Mouse (Mus musculus): ENCODE measurements around the gene Rplp2. TPM values are rescaled to one million over a fixed set of nuclear protein-coding genes. Genes with fewer than 3 reads are reported as not detected.

Gene Rplp2
- polyA plus RNA-seq, 1 experiment from 2014 or later, result 1,138 TPM

GRCm38 (mm10) chr7:141420030-141420702 is 27.0 kb upstream of the Rplp2 start:
- H3K27me3 ChIP-seq (ENCODE audit: low read depth, poor library complexity, severe bottlenecking), result no peaks in the 10 kb centered on the region
- no peaks in the 10 kb centered on the region for H3K36me3 ChIP-seq
- no peak overlapping the region for H3K4me3 ChIP-seq
- WGBS, result 83% methylated on average over 9 of the region's 9 CpGs
- DNase-seq (ENCODE audit: low spot score), result no peak
- no peaks in the 10 kb centered on the region for H3K4me1 ChIP-seq
- no peak overlapping the region for H3K27ac ChIP-seq
- H3K9me3 ChIP-seq (replicated peaks), result no peaks in the 10 kb centered on the region

- no peak for DNase-seq (ENCODE audit: low spot score)
- no peak overlapping the region for H3K27ac ChIP-seq
- peaks cover 14% of the 10 kb centered on the region for H3K4me1 ChIP-seq
- WGBS, result 83% methylated on average over 4 of the region's 4 CpGs
- no peaks in the 10 kb centered on the region for H3K9me3 ChIP-seq (replicated peaks)
- H3K27me3 ChIP-seq (ENCODE audit: low read depth, poor library complexity, severe bottlenecking), result no peaks in the 10 kb centered on the region
- H3K4me3 ChIP-seq, result no peak overlapping the region
- no peaks in the 10 kb centered on the region for H3K36me3 ChIP-seq
Observed at GRCm38 (mm10) chr7:141423811-141424210, 23.4 kb upstream of the Rplp2 start.

GRCm38 (mm10) chr7:141426948-141427730 is 20.0 kb upstream of the Rplp2 start:
- no peak overlapping the region for H3K27ac ChIP-seq
- H3K9me3 ChIP-seq (replicated peaks), result no peaks in the 10 kb centered on the region
- H3K27me3 ChIP-seq (ENCODE audit: low read depth, poor library complexity, severe bottlenecking), result no peaks in the 10 kb centered on the region
- WGBS, result 84% methylated on average over 12 of the region's 12 CpGs
- H3K36me3 ChIP-seq, result peaks cover 22% of the 10 kb centered on the region
- peaks cover 30% of the 10 kb centered on the region for H3K4me1 ChIP-seq
- no peak overlapping the region for H3K4me3 ChIP-seq
- no peak for DNase-seq (ENCODE audit: low spot score)

GRCm38 (mm10) chr7:141428701-141429100 is 18.5 kb upstream of the Rplp2 start:
- Histone ChIP-seq H3K27me3 (ENCODE audit: low read depth, poor library complexity, severe bottlenecking) (no peaks in the 10 kb centered on the region), H3K4me3 (peak overlapping the region; percentile 52), H3K9me3 (replicated peaks) (no peaks in the 10 kb centered on the region), H3K4me1 (peaks cover 45% of the 10 kb centered on the region), H3K27ac (no peak overlapping the region), H3K36me3 (peaks cover 37% of the 10 kb centered on the region)
- no peak for DNase-seq (ENCODE audit: low spot score)
- WGBS, result 44% methylated on average over 5 of the region's 5 CpGs

GRCm38 (mm10) chr7:141429310-141429709 is 17.9 kb upstream of the Rplp2 start, which contains the start of gene Cend1:
TSS of gene Cend1 (minus strand) at chr7:141429491.
- peak within 1 kb of the TSS; percentile 46 for H3K27ac ChIP-seq

GRCm38 (mm10) chr7:141429840-141430584 is 17.2 kb upstream of the Rplp2 start:
- H3K4me1 ChIP-seq, result peaks cover 58% of the 10 kb centered on the region
- 59% methylated on average over 9 of the region's 9 CpGs for WGBS
- peak overlapping the region; percentile 11; the same call in 1 of the 2 replicates for H3K27ac ChIP-seq
- DNase-seq (ENCODE audit: low spot score), result peak; percentile 28
- peaks cover 42% of the 10 kb centered on the region for H3K36me3 ChIP-seq
- no peaks in the 10 kb centered on the region for H3K9me3 ChIP-seq (replicated peaks)
- H3K27me3 ChIP-seq (ENCODE audit: low read depth, poor library complexity, severe bottlenecking), result no peaks in the 10 kb centered on the region
- H3K4me3 ChIP-seq, result peak overlapping the region; percentile 52

More at GRCm38 (mm10) chr7:141429310-141429709, 17.9 kb upstream of the Rplp2 start, which contains the start of gene Cend1:
- peaks cover 51% of the 10 kb centered on the region for H3K4me1 ChIP-seq
- 4% methylated on average over 19 of the region's 19 CpGs for WGBS
- peak; percentile 77 for DNase-seq (ENCODE audit: low spot score)
- H3K9me3 ChIP-seq (replicated peaks), result no peaks in the 10 kb centered on the region
- H3K27me3 ChIP-seq (ENCODE audit: low read depth, poor library complexity, severe bottlenecking), result no peaks in the 10 kb centered on the region
- peak within 1 kb of the TSS; percentile 52 for H3K4me3 ChIP-seq
- H3K36me3 ChIP-seq, result peaks cover 42% of the 10 kb centered on the region

GRCm38 (mm10) chr7:141430585-141431240 is 16.5 kb upstream of the Rplp2 start:
- Histone ChIP-seq H3K4me3 (no peak overlapping the region), H3K36me3 (peaks cover 42% of the 10 kb centered on the region), H3K9me3 (replicated peaks) (no peaks in the 10 kb centered on the region), H3K4me1 (peaks cover 65% of the 10 kb centered on the region), H3K27me3 (ENCODE audit: low read depth, poor library complexity, severe bottlenecking) (no peaks in the 10 kb centered on the region), H3K27ac (peak overlapping the region; percentile 11; the same call in 1 of the 2 replicates)
- WGBS, result 96% methylated on average over 9 of the region's 9 CpGs
- no peak for DNase-seq (ENCODE audit: low spot score)

GRCm38 (mm10) chr7:141431434-141432185 is 15.6 kb upstream of the Rplp2 start:
- DNase-seq (ENCODE audit: low spot score), result no peak
- H3K27ac ChIP-seq, result 0 out of 2 replicates have a peak overlapping the region, but pooled peaks have one; percentile 5
- 92% methylated on average over 19 of the region's 19 CpGs for WGBS
- no peaks in the 10 kb centered on the region for H3K9me3 ChIP-seq (replicated peaks)
- H3K4me3 ChIP-seq, result 0 out of 2 replicates have a peak overlapping the region, but pooled peaks have one; percentile 1
- peaks cover 42% of the 10 kb centered on the region for H3K36me3 ChIP-seq
- peaks cover 70% of the 10 kb centered on the region for H3K4me1 ChIP-seq
- no peaks in the 10 kb centered on the region for H3K27me3 ChIP-seq (ENCODE audit: low read depth, poor library complexity, severe bottlenecking)

GRCm38 (mm10) chr7:141432186-141432611 is 15.0 kb upstream of the Rplp2 start:
- DNase-seq (ENCODE audit: low spot score), result no peak
- peaks cover 42% of the 10 kb centered on the region for H3K36me3 ChIP-seq
- H3K27ac ChIP-seq, result no peak overlapping the region
- 82% methylated on average over 8 of the region's 8 CpGs for WGBS
- no peaks in the 10 kb centered on the region for H3K9me3 ChIP-seq (replicated peaks)
- peaks cover 71% of the 10 kb centered on the region for H3K4me1 ChIP-seq
- no peaks in the 10 kb centered on the region for H3K27me3 ChIP-seq (ENCODE audit: low read depth, poor library complexity, severe bottlenecking)
- H3K4me3 ChIP-seq, result 0 out of 2 replicates have a peak overlapping the region, but pooled peaks have one; percentile 1

- H3K9me3 ChIP-seq (replicated peaks), result no peaks in the 10 kb centered on the region
- peaks cover 47% of the 10 kb centered on the region for H3K36me3 ChIP-seq
- DNase-seq (ENCODE audit: low spot score), result no peak
- WGBS, result 92% methylated on average over 6 of the region's 6 CpGs
- no peak overlapping the region for H3K27ac ChIP-seq
- no peaks in the 10 kb centered on the region for H3K27me3 ChIP-seq (ENCODE audit: low read depth, poor library complexity, severe bottlenecking)
- H3K4me3 ChIP-seq, result peak overlapping the region; percentile 54; the same call in 1 of the 2 replicates
- H3K4me1 ChIP-seq, result peaks cover 77% of the 10 kb centered on the region
Observed at GRCm38 (mm10) chr7:141432741-141433516, 14.2 kb upstream of the Rplp2 start.
